8 mouse cellular contexts compared by ENCODE assay signal in genomic region chr17:71002744-71003094, GRCm38 (mm10). TPM values are rescaled to one million over a fixed set of nuclear protein-coding genes. Genes with fewer than 3 reads are reported as not detected.
DNase-seq lines count a peak whose midpoint lies in the region; ATAC-seq and TF ChIP-seq lines count a peak whose summit lies in the region.

Gene Myl12a, minus strand, starts transcription at chr17:71002878.

- H3K4me3 ChIP-seq in lung, embryonic 14.5 days (ENCODE audit: low read depth, low read length) = peak within 1 kb of the TSS; percentile 89
- H3K4me3 ChIP-seq in embryonic facial prominence, embryonic 12.5 days = peak within 1 kb of the TSS; percentile 85
- peak within 1 kb of the TSS; percentile 87 to 96 for H3K4me3 ChIP-seq in heart, embryonic 14.5 days (ENCODE audit: control insufficient read depth in 1 of 2, insufficient read depth in 1 of 2, low read depth in 1 of 2, low read length in 2 of 2)
- H3K4me3 ChIP-seq in neural tube, embryonic 12.5 days = peak within 1 kb of the TSS; percentile 89

- H3K9me3 ChIP-seq in lung, embryonic 14.5 days (ENCODE audit: low read depth, low read length) = no peaks in the 10 kb centered on the region
- no peaks in the 10 kb centered on the region for H3K9me3 ChIP-seq in embryonic facial prominence, embryonic 12.5 days
- H3K9me3 ChIP-seq in heart, embryonic 14.5 days (ENCODE audit: control insufficient read depth, low read length) = no peaks in the 10 kb centered on the region
- no peaks in the 10 kb centered on the region for H3K9me3 ChIP-seq in neural tube, embryonic 12.5 days

- no peaks in the 10 kb centered on the region for H3K27me3 ChIP-seq in lung, embryonic 14.5 days (ENCODE audit: insufficient read depth, low read length)
- no peaks in the 10 kb centered on the region for H3K27me3 ChIP-seq in embryonic facial prominence, embryonic 12.5 days
- no peaks in the 10 kb centered on the region for H3K27me3 ChIP-seq in heart, embryonic 14.5 days (ENCODE audit: control insufficient read depth, insufficient read depth, low read length)
- H3K27me3 ChIP-seq in neural tube, embryonic 12.5 days (replicated peaks) = no peaks in the 10 kb centered on the region

- intact Hi-C loops in left cerebral cortex, postnatal 25 days (cut with DNase I) = loop anchor here (5.0 kb wide), 2 partner anchors 180 to 200 kb away; partner anchors contain the start of gene Lpin2

- H3K27ac ChIP-seq in lung, embryonic 14.5 days (ENCODE audit: low read depth) = peak within 1 kb of the TSS; percentile 100
- peak within 1 kb of the TSS; percentile 100 for H3K27ac ChIP-seq in embryonic facial prominence, embryonic 12.5 days
- H3K27ac ChIP-seq in heart, embryonic 14.5 days (replicated peaks in 1 of 2; ENCODE audit: control insufficient read depth in 1 of 2, insufficient read depth in 1 of 2, low read depth in 2 of 2, low read length in 2 of 2) = peak within 1 kb of the TSS; percentile 99 to 100
- peak within 1 kb of the TSS; percentile 65 for H3K27ac ChIP-seq in neural tube, embryonic 12.5 days

- no peak for TF ChIP-seq CTCF in lung, embryonic 14.5 days (IDR thresholded peaks at IDR 0.05; ENCODE audit: low read depth)

- peaks cover 18% of the 10 kb centered on the region for H3K4me1 ChIP-seq in lung, embryonic 14.5 days (ENCODE audit: insufficient read depth)
- peaks cover 32% of the 10 kb centered on the region for H3K4me1 ChIP-seq in embryonic facial prominence, embryonic 12.5 days
- peaks cover 11 to 36% of the 10 kb centered on the region in 2 experiments for H3K4me1 ChIP-seq in heart, embryonic 14.5 days (ENCODE audit: control insufficient read depth in 2 of 2, insufficient read depth in 2 of 2, low read length in 2 of 2)
- H3K4me1 ChIP-seq in neural tube, embryonic 12.5 days = peaks cover 18% of the 10 kb centered on the region; the same call in 1 of the 2 replicates

- peak within 1 kb of the TSS; percentile 63 for H3K4me2 ChIP-seq in lung, embryonic 14.5 days
- H3K4me2 ChIP-seq in embryonic facial prominence, embryonic 12.5 days (replicated peaks) = peak within 1 kb of the TSS; percentile 59
- H3K4me2 ChIP-seq in heart, embryonic 14.5 days (ENCODE audit: low read length) = peak within 1 kb of the TSS; percentile 65
- peak within 1 kb of the TSS; percentile 68 for H3K4me2 ChIP-seq in neural tube, embryonic 12.5 days (replicated peaks)

- no peak for DNase-seq in lung, embryonic 14.5 days
- DNase-seq in lung, postnatal 10 days = no peak
- DNase-seq in left cerebral cortex, postnatal 25 days (ENCODE audit: low spot score in 2 of 2) = no peak
- no peak for DNase-seq in kidney, adult 8-10 months

- 1% methylated on average over 14 of the region's 14 CpGs for WGBS in lung, embryonic 14.5 days
- WGBS in embryonic facial prominence, embryonic 12.5 days = 3% methylated on average over 14 of the region's 14 CpGs
- WGBS in heart, embryonic 14.5 days = under 1% methylated on average over 14 of the region's 14 CpGs
- WGBS in neural tube, embryonic 12.5 days = 10% methylated on average over 14 of the region's 14 CpGs

- 0 out of 2 replicates have a peak, but pooled peaks cover 3% of the 10 kb centered on the region for H3K36me3 ChIP-seq in lung, embryonic 14.5 days (ENCODE audit: insufficient read depth)
- no peaks in the 10 kb centered on the region for H3K36me3 ChIP-seq in embryonic facial prominence, embryonic 12.5 days
- 0 out of 2 replicates have a peak, but pooled peaks cover 3% of the 10 kb centered on the region for H3K36me3 ChIP-seq in heart, embryonic 14.5 days (ENCODE audit: control insufficient read depth, insufficient read depth, low read length)
- H3K36me3 ChIP-seq in neural tube, embryonic 12.5 days = no peaks in the 10 kb centered on the region

- ATAC-seq in lung, embryonic 14.5 days (ENCODE audit: insufficient read depth) = peak; percentile 53
- ATAC-seq in embryonic facial prominence, embryonic 12.5 days (ENCODE audit: insufficient number of reproducible peaks, insufficient read depth, low FRiP score, low TSS enrichment) = peak; percentile 13
- peak; percentile 28 for ATAC-seq in heart, embryonic 14.5 days (ENCODE audit: insufficient number of reproducible peaks, insufficient read depth, low FRiP score, low read depth)
- ATAC-seq in neural tube, embryonic 12.5 days (ENCODE audit: low FRiP score, low read depth) = peak; percentile 51
- no peak; the same call in 1 of the 2 replicates for ATAC-seq in cerebellum, adult (ENCODE audit: insufficient number of reproducible peaks, low FRiP score, low TSS enrichment)

- peak within 1 kb of the TSS; percentile 98 for H3K9ac ChIP-seq in lung, embryonic 14.5 days
- H3K9ac ChIP-seq in embryonic facial prominence, embryonic 12.5 days = peak within 1 kb of the TSS; percentile 94
- peak within 1 kb of the TSS; percentile 99 for H3K9ac ChIP-seq in heart, embryonic 14.5 days (ENCODE audit: low read length)
- peak within 1 kb of the TSS; percentile 84 for H3K9ac ChIP-seq in neural tube, embryonic 12.5 days

RNA-seq across cellular contexts. Expression of gene Myl12a, which starts in this region (rescaled TPM):
- polyA plus RNA-seq in lung, embryonic 14.5 days (2014; fragmentation: Nextera tagmentation; extraction: Ambion mirVana) = 637 and 655 TPM in 2 replicates
- 566 and 574 TPM in 2 replicates for polyA plus RNA-seq in embryonic facial prominence, embryonic 12.5 days (2016; fragmentation: Nextera tagmentation; extraction: Ambion mirVana)
- 746 and 761 TPM in 2 replicates for polyA plus RNA-seq in heart, embryonic 14.5 days (2014; fragmentation: Nextera tagmentation; extraction: Ambion mirVana)
- 10 to 100 TPM; 39.2 to 39.9 TPM for total RNA-seq in left cerebral cortex, postnatal 25 days (2021)
- 289 and 292 TPM in 2 replicates for polyA plus RNA-seq in neural tube, embryonic 12.5 days (2016; fragmentation: Nextera tagmentation; extraction: Ambion mirVana)
